Mouse (Mus musculus) small intestine, adult 2 months (tissue): ENCODE measurements around the gene Mterf1b. TPM values are rescaled to one million over a fixed set of nuclear protein-coding genes. Genes with fewer than 3 reads are reported as not detected.
"Not testable (repeated sequence)": the region's sequence is repeated elsewhere in the genome, so short reads cannot be mapped to it uniquely, and the experiment has no call there.

Source experiments
- H3K27ac ChIP-seq: fragments of 200-500 bp; 2 replicates; pipeline ENCODE4 v1.5.1; 2012; ENCODE audit warnings: low read depth, low read length, control low read depth, inconsistent platforms; ENCODE audit not compliant: insufficient read depth
- H3K27me3 ChIP-seq: fragments of 200-500 bp; 2 replicates; pipeline ENCODE4 v1.6.1; 2012; ENCODE audit warnings: mild to moderate bottlenecking, moderate library complexity, low read length, inconsistent platforms; ENCODE audit not compliant: control insufficient read depth, insufficient read depth
- H3K36me3 ChIP-seq: fragments of 200-500 bp; 2 replicates; pipeline ENCODE4 v1.6.1; 2012; ENCODE audit warnings: mild to moderate bottlenecking, low read length, control low read depth, inconsistent platforms; ENCODE audit not compliant: control insufficient read depth, insufficient read depth
- H3K4me1 ChIP-seq: fragments of 200-500 bp; 2 replicates; pipeline ENCODE4 v1.6.1; 2012; ENCODE audit warnings: low read length, inconsistent platforms, mixed read lengths; ENCODE audit not compliant: control insufficient read depth, insufficient read depth, insufficient read length
- H3K4me3 ChIP-seq: fragments of 200-500 bp; 2 replicates; pipeline ENCODE4 v1.5.1; 2012; ENCODE audit warnings: low read depth, mild to moderate bottlenecking, control low read depth, inconsistent platforms, low read length, moderate library complexity
- CTCF ChIP-seq: fragments of 200-500 bp; IDR thresholded peaks from 2 replicates; pipeline ENCODE4 v1.5.1; 2012; ENCODE audit warnings: low read depth, mild to moderate bottlenecking, control low read depth, inconsistent platforms, low read length, moderate library complexity, mixed read lengths; ENCODE audit not compliant: insufficient replicate concordance, insufficient read length; ENCODE audit errors: extremely low read depth
- POLR2A ChIP-seq: fragments of 200-500 bp; IDR thresholded peaks from 2 replicates; pipeline ENCODE4 v1.6.1; 2012; ENCODE audit warnings: low read depth, mild to moderate bottlenecking, control low read depth, inconsistent platforms, low read length, moderate library complexity
- WGBS: fragments of 180-500 bp; shearing (Covaris S2); methylation state at CpG from one replicate; pipeline ENCODE4 v1.1.7; 2018; 5-methylcytosine and 5-hydroxymethylcytosine counted together
- polyA plus RNA-seq: library from polyadenylated mRNA; depleted of rRNA; stranded (reverse); fragments of >200 nt; gene quantifications from 2 replicates; pipeline ENCODE4 v1.2.3, GENCODE M21; 2012

Gene Mterf1b
- polyA plus RNA-seq, 1 experiment = 0.14 TPM

- Histone ChIP-seq H3K27ac (no peak overlapping the region), H3K27me3 (no peaks in the 10 kb centered on the region), H3K4me1 (no peaks in the 10 kb centered on the region), H3K36me3 (no peaks in the 10 kb centered on the region), H3K4me3 (no peak overlapping the region)
- WGBS = 77% methylated on average over 6 of the region's 6 CpGs
- TF ChIP-seq POLR2A (no peak), CTCF (no peak)
Measured at GRCm38 (mm10) chr5:4179364-4179763, 12.8 kb upstream of the Mterf1b start.

GRCm38 (mm10) chr5:4186815-4187214 lies 5.4 kb upstream of the Mterf1b start:
- no peaks in the 10 kb centered on the region for H3K4me1 ChIP-seq
- no peaks in the 10 kb centered on the region for H3K27me3 ChIP-seq
- WGBS = 50% methylated on average over 4 of the region's 4 CpGs
- TF ChIP-seq CTCF = no peak
- no peak for TF ChIP-seq POLR2A
- no peak overlapping the region for H3K4me3 ChIP-seq
- H3K27ac ChIP-seq = no peak overlapping the region
- H3K36me3 ChIP-seq = no peaks in the 10 kb centered on the region

- not testable (repeated sequence) for H3K36me3 ChIP-seq, H3K27me3 ChIP-seq, H3K27ac ChIP-seq, H3K4me1 ChIP-seq, H3K4me3 ChIP-seq
- 2% methylated on average over 15 of the region's 27 CpGs for WGBS
Measured at GRCm38 (mm10) chr5:4192481-4193246, 497 bp downstream of the Mterf1b start.

- no peak overlapping the region for H3K27ac ChIP-seq
- H3K36me3 ChIP-seq = no peaks in the 10 kb centered on the region
- H3K4me1 ChIP-seq = no peaks in the 10 kb centered on the region
- 63% methylated on average over 5 of the region's 5 CpGs for WGBS
- H3K27me3 ChIP-seq = no peaks in the 10 kb centered on the region
- TF ChIP-seq CTCF (no peak), POLR2A (no peak)
- no peak overlapping the region for H3K4me3 ChIP-seq
Measured at GRCm38 (mm10) chr5:4193247-4193628, 1.1 kb downstream of the Mterf1b start.

- H3K27me3 ChIP-seq = no peaks in the 10 kb centered on the region
- H3K4me1 ChIP-seq = no peaks in the 10 kb centered on the region
- no peak for TF ChIP-seq CTCF
- TF ChIP-seq POLR2A = no peak
- H3K36me3 ChIP-seq = no peaks in the 10 kb centered on the region
- WGBS = 71% methylated on average over 1 of the region's 1 CpGs
- no peak overlapping the region for H3K27ac ChIP-seq
- H3K4me3 ChIP-seq = no peak overlapping the region
Measured at GRCm38 (mm10) chr5:4194166-4194565, 2.0 kb downstream of the Mterf1b start.

- TF ChIP-seq POLR2A (no peak), CTCF (no peak)
- Histone ChIP-seq H3K36me3 (no peaks in the 10 kb centered on the region), H3K4me1 (no peaks in the 10 kb centered on the region), H3K4me3 (no peak overlapping the region), H3K27ac (no peak overlapping the region), H3K27me3 (no peaks in the 10 kb centered on the region)
- 69% methylated on average over 1 of the region's 1 CpGs for WGBS
Measured at GRCm38 (mm10) chr5:4195086-4195485, 2.9 kb downstream of the Mterf1b start.

GRCm38 (mm10) chr5:4201368-4201767 lies 9.2 kb downstream of the Mterf1b start:
- Histone ChIP-seq H3K36me3 (no peaks in the 10 kb centered on the region), H3K4me1 (no peaks in the 10 kb centered on the region), H3K27ac (no peak overlapping the region), H3K4me3 (no peak overlapping the region), H3K27me3 (no peaks in the 10 kb centered on the region)
- TF ChIP-seq CTCF (no peak), POLR2A (no peak)

GRCm38 (mm10) chr5:4202276-4202810 lies 10.2 kb downstream of the Mterf1b start:
- not testable (repeated sequence) for H3K36me3 ChIP-seq, H3K4me3 ChIP-seq, H3K4me1 ChIP-seq, H3K27ac ChIP-seq, H3K27me3 ChIP-seq
- WGBS = 94% methylated on average over 19 of the region's 19 CpGs

GRCm38 (mm10) chr5:4210082-4210481 lies 17.9 kb downstream of the Mterf1b start:
- not testable (repeated sequence) for H3K4me3 ChIP-seq, H3K4me1 ChIP-seq, H3K36me3 ChIP-seq, H3K27me3 ChIP-seq, H3K27ac ChIP-seq
- 75% methylated on average over 3 of the region's 3 CpGs for WGBS
